Mouse (Mus musculus) layer of hippocampus, adult 2 months (tissue): ENCODE results near the gene Xylb. TPM values are rescaled to one million over a fixed set of nuclear protein-coding genes. Genes with fewer than 3 reads are reported as not detected.

Experiments
- DNase-seq, 2 experiments: peaks; one replicate each; pipeline ENCODE4 v3.0.0; 2022; ENCODE audit warnings: low spot score in 2 of 2
- H3K27ac ChIP-seq: fragments of 200-600 bp; 2 replicates; pipeline ENCODE4 v1.8.1; 2022
- H3K4me3 ChIP-seq: fragments of 200-600 bp; 2 replicates; pipeline ENCODE4 v1.8.1; 2022; ENCODE audit warnings: mild to moderate bottlenecking
- CTCF ChIP-seq: fragments of 200-600 bp; conservative IDR thresholded peaks from 2 replicates; pipeline ENCODE4 v1.8.1; 2022; ENCODE audit warnings: antibody characterized with exemption, mild to moderate bottlenecking, moderate library complexity
- total RNA-seq, 2 experiments: library from RNA; stranded (reverse); gene quantifications; 2 replicates each; pipeline ENCODE4 v1.2.3; 2021

Gene Xylb
- total RNA-seq, 2 experiments from 2014 or later, result 4.9 to 5.1 TPM

DNA sequence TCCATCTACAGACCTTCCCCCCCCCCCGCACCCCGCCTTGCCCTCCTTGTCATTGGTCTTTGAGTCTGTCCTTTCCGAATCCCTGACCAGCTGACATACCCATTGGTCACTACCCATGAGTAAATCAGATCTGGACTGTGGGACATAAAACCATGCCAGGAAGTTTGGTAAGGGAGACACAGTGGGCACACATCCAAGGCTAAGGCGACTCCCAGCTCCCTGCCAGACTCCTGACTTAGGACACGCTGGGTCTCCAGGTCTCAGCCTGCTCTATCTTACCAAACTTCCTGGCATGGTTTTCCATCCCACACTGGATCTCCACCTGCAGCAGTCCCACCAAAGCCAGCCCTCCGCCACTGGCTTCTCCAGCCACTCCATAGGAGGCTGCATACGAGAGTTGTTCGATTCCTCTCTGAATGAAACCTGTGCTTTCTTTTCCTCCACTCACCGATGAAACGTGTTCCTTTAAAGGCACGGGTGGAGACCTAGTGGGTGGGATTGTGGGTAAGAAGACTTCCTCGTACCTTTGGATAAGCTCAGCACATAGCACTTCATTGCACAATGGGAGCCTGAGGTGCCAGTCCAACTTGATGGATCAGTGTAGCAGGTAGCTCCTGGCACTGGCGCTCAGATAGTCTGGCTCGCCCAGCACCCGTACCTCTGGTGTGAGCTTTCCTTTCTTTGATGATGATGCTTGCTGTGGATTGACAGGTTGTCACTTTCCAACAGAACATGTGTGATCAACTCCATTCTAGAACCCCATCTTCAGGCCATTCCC is 26.8 kb upstream of the Xylb start:
- Histone ChIP-seq H3K4me3 (no peak overlapping the region), H3K27ac (no peak overlapping the region)

DNA sequence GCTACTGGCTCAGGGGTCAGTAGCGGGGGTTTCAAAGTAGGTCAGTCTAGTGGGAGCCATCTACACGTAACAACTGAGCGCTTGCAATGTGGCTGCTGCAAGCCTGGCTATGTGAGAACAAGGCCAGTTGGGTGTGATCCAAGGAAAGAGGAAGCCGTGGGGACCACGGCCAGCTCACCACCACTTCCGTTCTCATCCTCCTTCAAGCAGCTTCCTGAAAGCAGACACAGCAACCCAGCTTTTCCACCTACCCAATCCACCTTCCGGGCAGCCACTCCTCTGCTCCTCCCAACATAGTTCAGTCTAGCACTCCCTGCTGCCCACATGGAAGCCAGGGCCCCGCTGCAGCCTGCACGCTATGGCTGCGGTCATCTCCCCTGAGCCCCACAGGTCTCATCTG is 22.9 kb upstream of the Xylb start:
- Histone ChIP-seq H3K27ac (peak overlapping the region; percentile 60), H3K4me3 (no peak overlapping the region)
- TF ChIP-seq CTCF, result no peak
- DNase-seq, result no peak

More for the DNA sequence above, 26.8 kb upstream of the Xylb start:
- no peak for TF ChIP-seq CTCF
- DNase-seq, result no peak

DNA sequence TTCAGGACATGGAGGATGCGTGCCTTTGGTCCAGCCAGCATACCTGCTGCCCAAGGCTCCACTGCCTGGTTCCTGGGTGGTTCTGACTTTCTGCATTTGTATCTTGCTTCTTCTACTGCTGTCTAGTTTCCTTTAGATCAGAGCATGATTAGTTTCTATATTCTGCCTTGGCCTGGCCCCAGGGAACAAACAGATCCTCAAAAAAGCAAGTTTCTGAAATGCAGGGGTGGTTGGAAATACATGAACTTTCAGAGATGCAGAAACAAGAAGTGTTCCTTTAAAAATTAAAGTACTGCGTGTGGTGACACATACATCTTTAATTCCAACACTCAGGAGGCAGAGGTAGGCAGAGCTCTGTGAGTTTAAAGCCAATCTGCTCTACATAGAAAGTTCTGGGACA is 22.3 kb upstream of the Xylb start:
- no peak for TF ChIP-seq CTCF
- no peak for DNase-seq
- H3K27ac ChIP-seq, result peak overlapping the region; percentile 60
- no peak overlapping the region for H3K4me3 ChIP-seq

DNA sequence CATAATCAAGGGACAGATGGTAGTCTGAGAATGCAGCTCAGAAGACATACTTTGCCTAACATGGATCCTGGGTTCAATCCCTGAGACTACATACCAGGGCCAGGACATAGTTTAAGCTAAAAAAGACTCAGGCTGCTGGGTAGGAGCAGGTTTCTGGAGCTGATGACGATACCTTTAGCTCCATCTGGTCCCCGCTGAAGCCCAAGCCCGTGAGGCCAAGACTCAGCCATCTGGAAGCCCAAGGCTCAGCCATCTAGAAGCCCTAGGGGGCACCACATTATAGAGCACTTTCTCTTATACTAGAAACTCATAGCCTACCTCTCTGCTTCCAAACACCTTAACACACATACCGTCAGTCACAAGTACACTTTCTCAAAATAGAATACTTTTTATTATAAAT is 21.6 kb upstream of the Xylb start:
- no peak for TF ChIP-seq CTCF
- no peak overlapping the region for H3K4me3 ChIP-seq
- DNase-seq, result no peak
- H3K27ac ChIP-seq, result no peak overlapping the region

DNA sequence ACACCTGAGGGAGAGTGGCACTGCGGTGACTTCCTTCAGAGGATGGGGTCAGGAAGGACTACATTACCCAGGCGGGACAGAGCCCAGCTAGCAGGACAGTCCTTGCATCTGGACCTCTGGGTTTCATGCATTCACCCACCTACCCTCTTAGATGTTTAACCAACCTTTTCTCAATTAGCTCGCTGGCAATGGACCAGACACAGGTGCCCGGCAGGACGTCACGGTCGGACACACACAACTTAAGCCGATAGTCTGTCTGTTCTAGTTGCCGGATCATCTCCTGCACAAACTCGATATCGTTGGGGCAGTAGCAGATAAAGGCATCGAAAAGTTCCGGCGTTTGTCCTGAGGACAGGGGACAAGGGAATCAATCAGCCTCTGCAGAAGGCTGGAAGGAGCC is 19.3 kb upstream of the Xylb start:
- no peak overlapping the region for H3K27ac ChIP-seq
- H3K4me3 ChIP-seq, result no peak overlapping the region
- no peak for TF ChIP-seq CTCF
- no peak for DNase-seq

DNA sequence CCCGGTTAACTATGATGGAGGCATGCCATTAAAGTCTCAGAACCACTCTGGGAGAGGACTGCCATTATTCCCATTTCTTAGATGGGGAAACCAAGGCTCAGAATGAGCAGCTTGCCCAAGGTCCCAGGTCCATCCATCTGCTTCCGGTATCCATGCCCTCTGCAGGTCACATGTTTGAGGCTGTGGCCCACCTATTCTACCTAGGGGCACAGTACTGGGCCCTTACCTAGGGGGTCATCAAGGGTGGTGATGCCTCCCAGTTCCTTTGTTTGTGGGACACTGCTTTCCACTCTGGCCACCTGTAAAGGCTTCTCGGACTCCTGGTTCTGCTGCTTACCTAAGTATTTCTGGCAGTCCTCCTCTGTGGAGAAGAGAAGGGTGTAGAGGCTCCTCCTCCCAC is 18.8 kb upstream of the Xylb start:
- no peak overlapping the region for H3K27ac ChIP-seq
- TF ChIP-seq CTCF, result no peak
- H3K4me3 ChIP-seq, result no peak overlapping the region
- DNase-seq, result no peak

DNA sequence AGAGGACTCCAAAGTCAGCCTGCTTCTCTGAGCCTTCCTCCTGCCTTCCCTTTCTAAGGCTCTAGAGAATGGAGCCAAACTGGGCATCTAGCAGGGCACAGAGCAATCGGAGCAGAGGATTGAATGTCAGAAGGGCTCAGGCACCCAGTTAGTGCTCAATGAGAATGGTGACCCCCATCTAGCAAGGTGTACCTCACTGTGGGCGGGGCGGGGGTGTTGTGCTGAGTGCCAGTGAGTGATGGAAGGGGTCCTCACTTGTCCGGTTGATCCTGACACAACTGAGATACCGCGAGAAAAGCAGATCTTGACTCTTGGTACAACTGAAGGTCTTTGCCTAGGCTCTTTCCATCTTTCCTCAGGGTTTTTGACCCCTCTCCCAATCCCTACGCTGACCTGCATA is 18.1 kb upstream of the Xylb start:
- Histone ChIP-seq H3K27ac (peak overlapping the region; percentile 96), H3K4me3 (peak overlapping the region; percentile 75)
- TF ChIP-seq CTCF, result no peak
- no peak for DNase-seq

DNA sequence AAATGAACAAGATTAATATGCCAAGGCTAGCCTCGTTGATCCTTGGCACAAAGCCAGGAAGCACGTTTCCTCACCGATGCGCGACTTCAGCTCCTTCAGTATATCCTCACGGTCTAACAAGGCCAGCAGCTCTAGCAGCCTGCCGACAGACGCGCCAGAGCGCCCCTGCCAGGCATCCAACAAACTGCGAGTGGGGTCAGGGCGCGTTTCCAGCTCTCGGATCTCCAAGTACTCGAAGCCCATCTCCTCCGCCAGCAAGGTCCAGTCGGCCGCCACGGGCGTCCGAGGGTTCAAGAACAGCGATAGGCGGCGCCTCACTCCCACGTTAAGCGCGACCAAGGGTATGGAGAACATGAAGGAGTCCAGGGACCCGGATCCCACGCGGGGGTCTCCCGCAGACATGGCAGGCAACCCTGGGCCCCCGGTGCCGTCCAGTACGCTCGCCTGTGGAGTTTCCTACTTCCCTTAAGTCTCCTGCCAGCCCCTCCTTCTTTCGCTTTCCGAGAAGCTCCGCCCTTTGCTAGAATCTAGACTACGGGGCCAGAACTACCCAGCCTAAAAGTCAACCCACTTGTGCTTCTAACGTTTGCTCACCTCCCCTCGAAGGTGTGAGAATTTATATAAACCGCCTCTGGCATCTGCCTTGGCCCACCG is 17.5 kb upstream of the Xylb start, which contains the start of gene Acaa1a:
Acaa1a (plus strand) TSS at position 119 of the 654 bp plus-strand sequence.
- DNase-seq, result peak; percentile 25 to 32
- Histone ChIP-seq H3K4me3 (peak within 1 kb of the TSS; percentile 75), H3K27ac (peak within 1 kb of the TSS; percentile 96)
- peak; percentile 41 for TF ChIP-seq CTCF

DNA sequence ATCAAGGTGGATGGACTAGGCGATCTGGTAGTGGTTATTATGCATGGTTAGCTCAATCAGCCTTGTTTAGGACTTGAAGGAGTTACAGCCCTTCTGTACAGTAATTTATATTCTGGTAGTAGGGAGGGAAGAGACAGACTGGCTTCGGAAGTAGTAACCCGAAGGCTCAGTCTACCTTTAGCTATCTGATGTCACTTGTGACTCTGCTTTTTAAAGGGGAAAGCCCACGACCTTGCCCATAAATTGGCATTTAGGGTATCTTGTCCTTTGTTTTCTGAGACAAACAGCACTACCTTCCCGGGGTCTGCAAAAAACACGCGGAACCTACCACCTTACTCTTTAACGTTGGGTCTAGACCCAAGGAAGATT is 17.0 kb upstream of the Xylb start:
- no peak for DNase-seq
- no peak for TF ChIP-seq CTCF

DNA sequence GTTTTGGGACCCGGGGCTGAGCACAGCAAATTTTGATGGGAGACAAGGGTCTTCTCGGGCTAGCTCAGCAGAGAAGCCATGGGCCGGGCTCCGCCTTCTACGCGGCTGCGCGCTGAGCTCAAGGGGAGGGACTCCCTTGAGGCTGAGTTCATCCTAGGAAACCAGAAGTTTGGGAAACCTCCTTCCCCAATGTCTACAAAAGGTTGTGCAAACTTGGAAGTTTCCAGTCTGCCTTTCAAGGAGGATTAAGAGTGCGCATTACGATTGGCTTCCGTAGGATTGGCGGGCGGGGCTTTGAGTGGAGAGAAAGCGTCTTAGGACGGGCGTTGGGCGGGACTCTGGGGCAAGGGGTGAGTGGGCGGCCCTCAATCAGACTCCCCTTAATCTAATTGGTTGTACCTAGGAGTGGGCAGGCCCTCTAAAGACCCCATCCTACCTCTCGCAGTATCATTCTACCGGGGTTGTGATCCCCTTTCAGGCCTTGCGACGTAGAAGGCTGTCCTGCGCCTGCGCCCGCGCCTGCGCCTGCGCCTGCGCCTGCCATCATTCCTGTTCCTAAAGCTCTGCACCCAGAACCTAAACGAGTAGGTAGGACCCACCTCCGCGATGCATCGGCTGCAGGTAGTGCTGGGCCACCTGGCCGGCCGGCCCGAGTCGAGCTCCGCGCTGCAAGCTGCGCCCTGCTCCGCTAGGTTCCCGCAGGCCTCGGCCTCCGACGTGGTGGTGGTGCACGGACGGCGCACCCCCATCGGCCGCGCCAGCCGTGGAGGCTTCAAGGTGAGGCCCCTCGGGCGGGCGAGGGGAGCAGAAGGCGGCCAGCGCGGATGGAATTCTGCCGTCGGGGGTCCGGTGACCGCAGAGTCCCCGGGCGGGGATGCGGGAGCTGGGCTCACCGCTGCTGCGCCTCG is 16.0 kb upstream of the Xylb start, which contains the start of gene Myd88:
Myd88 (minus strand) TSS at position 503 of the 908 bp plus-strand sequence.
- Histone ChIP-seq H3K4me3 (peak within 1 kb of the TSS; percentile 75), H3K27ac (peak within 1 kb of the TSS; percentile 96)
- DNase-seq, result peak; percentile 91 to 98
- TF ChIP-seq CTCF, result no peak

More for the DNA sequence above, 17.0 kb upstream of the Xylb start:
- Histone ChIP-seq H3K4me3 (peak overlapping the region; percentile 75), H3K27ac (peak overlapping the region; percentile 96)

DNA sequence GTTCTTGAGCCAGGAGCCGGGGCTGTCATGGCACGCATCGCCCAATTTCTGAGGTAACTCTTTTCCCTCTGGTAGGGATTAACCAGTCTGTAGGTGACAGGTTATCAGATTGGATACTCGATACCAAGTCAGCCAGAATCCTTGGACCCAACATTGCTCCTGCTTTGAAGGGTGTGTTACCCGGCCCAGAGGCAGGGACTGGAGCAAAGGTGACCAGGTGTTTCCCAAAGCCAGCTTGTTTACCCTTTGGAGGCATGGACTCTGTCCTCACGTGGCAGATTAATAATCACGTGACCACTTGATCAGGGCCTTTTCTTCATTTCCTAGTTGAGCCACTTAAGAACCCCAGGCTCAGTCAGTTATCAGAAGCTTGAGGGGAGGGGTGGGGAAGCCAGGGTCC is 14.5 kb upstream of the Xylb start:
- no peak for DNase-seq
- TF ChIP-seq CTCF, result no peak
- H3K27ac ChIP-seq, result no peak overlapping the region
- H3K4me3 ChIP-seq, result no peak overlapping the region

DNA sequence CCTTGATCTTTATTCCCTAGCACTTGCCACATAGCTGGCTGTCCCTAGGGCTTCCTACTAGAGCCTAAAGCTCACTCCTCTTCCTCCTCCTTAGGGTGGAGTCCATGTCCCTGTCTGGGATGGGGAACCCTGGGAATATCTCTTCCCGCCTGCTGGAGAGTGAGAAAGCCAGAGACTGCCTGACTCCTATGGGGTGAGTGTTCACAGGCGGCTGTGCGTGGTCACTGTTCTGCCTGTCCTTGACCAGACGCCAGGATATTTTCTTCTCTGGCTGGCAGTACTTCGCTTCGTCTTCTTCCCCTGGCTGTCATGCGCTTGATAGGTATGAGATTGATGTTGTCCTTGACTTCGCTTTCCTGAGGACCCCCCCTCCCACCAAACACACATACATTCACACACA is 10.8 kb upstream of the Xylb start:
- H3K4me3 ChIP-seq, result no peak overlapping the region
- TF ChIP-seq CTCF, result no peak
- DNase-seq, result no peak
- no peak overlapping the region for H3K27ac ChIP-seq

DNA sequence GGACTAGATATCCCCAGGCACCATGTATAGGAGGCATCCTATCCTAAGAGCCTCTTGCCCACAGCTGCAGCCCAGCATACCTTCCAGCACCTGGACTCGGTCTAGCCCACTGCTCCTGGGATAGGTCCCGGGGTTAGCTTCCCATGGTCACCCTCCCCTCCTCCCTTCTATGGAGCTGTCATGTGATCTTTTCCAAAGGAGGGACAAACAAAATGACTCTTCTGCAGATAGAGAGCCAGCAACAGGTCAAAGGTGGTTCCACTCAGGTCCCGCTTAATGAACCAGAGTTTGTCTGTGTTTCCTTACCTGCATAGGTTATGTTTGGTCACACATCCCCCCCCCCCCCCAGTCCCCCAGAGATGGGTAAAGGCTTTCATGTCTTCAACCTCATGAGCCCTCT is 6.7 kb upstream of the Xylb start:
- no peak for TF ChIP-seq CTCF
- DNase-seq, result no peak
- Histone ChIP-seq H3K4me3 (no peak overlapping the region), H3K27ac (no peak overlapping the region)
